ENCODE assay signal across 9 mouse cellular contexts in the genomic region with DNA sequence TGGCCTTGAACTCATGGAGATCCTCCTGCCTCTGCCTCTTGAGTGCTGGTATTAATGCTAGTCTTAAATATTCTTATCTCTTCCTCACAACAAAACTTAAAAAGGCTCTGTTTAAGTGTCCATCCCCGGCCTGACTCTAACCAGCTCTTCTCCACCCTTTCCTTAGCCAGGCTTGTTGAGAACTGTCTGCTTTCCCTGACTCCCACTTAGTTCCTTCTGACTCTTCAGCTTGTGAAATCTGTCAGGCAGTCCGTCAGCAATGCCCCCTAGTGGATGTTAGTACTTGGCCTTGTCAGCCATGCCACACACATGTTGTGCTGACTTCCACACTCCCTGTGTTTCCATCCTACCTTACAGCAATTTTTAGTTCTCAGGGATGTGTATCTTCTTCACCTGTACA. TPM values are rescaled to one million over a fixed set of nuclear protein-coding genes. Genes with fewer than 3 reads are reported as not detected.
DNase-seq lines count a peak whose midpoint lies in the region; ATAC-seq and TF ChIP-seq lines count a peak whose summit lies in the region.
"Had no signal": no experiment of that assay in that cellular context is flagged by ENCODE, and none has a peak within 500 bp of the region (broad histone marks: within the 10 kb centered on the region; RNA-seq: fewer than 3 reads in every experiment).

No protein-coding gene starts in this region.

- TF ChIP-seq CTCF in thymus, adult 2 months (IDR thresholded peaks at IDR 0.05; ENCODE audit: borderline replicate concordance, control insufficient read depth, extremely low read depth, insufficient read depth, low read length, poor library complexity), result no peak
- peak; percentile 59; the same call in 1 of the 2 replicates for TF ChIP-seq CTCF in embryonic fibroblast, embryonic 13.5 days (IDR thresholded peaks at IDR 0.05; ENCODE audit: borderline replicate concordance, insufficient read depth, low read length)
- peak; percentile 84 for TF ChIP-seq CTCF in stomach, postnatal 0 days (IDR thresholded peaks at IDR 0.05; ENCODE audit: low read depth)

- no peaks in the 10 kb centered on the region for H3K4me1 ChIP-seq in forebrain, embryonic 14.5 days (ENCODE audit: control insufficient read depth, insufficient read depth, low read length)
- no peaks in the 10 kb centered on the region; the same call in 1 of the 2 replicates for H3K4me1 ChIP-seq in forebrain, embryonic 16.5 days (replicated peaks; ENCODE audit: control insufficient read depth, insufficient read depth, low read length)
- no peaks in the 10 kb centered on the region for H3K4me1 ChIP-seq in thymus, adult 2 months (replicated peaks; ENCODE audit: control insufficient read depth, insufficient read depth, low read length)
- H3K4me1 ChIP-seq in embryonic fibroblast, embryonic 13.5 days (ENCODE audit: control insufficient read depth, insufficient read depth, low read length), result peaks cover 3% of the 10 kb centered on the region
- H3K4me1 ChIP-seq in liver, embryonic 11.5 days (replicated peaks; ENCODE audit: control insufficient read depth, insufficient read depth, low read length), result peaks cover 23% of the 10 kb centered on the region
- H3K4me1 ChIP-seq in stomach, postnatal 0 days (replicated peaks; ENCODE audit: control insufficient read depth, insufficient read depth), result no peaks in the 10 kb centered on the region
- 0 out of 2 replicates have a peak, but pooled peaks cover 7% of the 10 kb centered on the region for H3K4me1 ChIP-seq in forebrain, embryonic 13.5 days
- H3K4me1 ChIP-seq: hindbrain, embryonic 15.5 days had no signal

- no peak overlapping the region for H3K4me3 ChIP-seq in forebrain, embryonic 14.5 days (ENCODE audit: low read depth, low read length)
- no peak overlapping the region for H3K4me3 ChIP-seq in forebrain, embryonic 16.5 days (replicated peaks; ENCODE audit: low read length)
- no peak overlapping the region for H3K4me3 ChIP-seq in thymus, adult 2 months (ENCODE audit: control insufficient read depth, insufficient read depth, low read length)
- no peak overlapping the region for H3K4me3 ChIP-seq in embryonic fibroblast, embryonic 13.5 days (ENCODE audit: insufficient read depth, low read length)
- H3K4me3 ChIP-seq in liver, embryonic 11.5 days (ENCODE audit: low read depth, low read length), result no peak overlapping the region
- no peak overlapping the region for H3K4me3 ChIP-seq in stomach, postnatal 0 days (ENCODE audit: low read depth, low read length)
- no peak overlapping the region for H3K4me3 ChIP-seq in forebrain, embryonic 13.5 days
- H3K4me3 ChIP-seq: hindbrain, embryonic 15.5 days had no signal

- H3K4me2 ChIP-seq in forebrain, embryonic 14.5 days (ENCODE audit: low read length), result no peak overlapping the region
- no peak overlapping the region for H3K4me2 ChIP-seq in forebrain, embryonic 16.5 days (ENCODE audit: low read length)
- no peak overlapping the region; the same call in 1 of the 2 replicates for H3K4me2 ChIP-seq in liver, embryonic 11.5 days
- H3K4me2 ChIP-seq in stomach, postnatal 0 days (replicated peaks; ENCODE audit: low read depth), result no peak overlapping the region
- no peak overlapping the region for H3K4me2 ChIP-seq in forebrain, embryonic 13.5 days
- H3K4me2 ChIP-seq: hindbrain, embryonic 15.5 days had no signal

- no peak overlapping the region for H3K27ac ChIP-seq in forebrain, embryonic 14.5 days (ENCODE audit: low read depth, low read length)
- H3K27ac ChIP-seq in forebrain, embryonic 16.5 days (ENCODE audit: low read length), result no peak overlapping the region
- H3K27ac ChIP-seq in thymus, adult 2 months (ENCODE audit: control insufficient read depth, insufficient read depth, low read length), result no peak overlapping the region
- H3K27ac ChIP-seq in embryonic fibroblast, embryonic 13.5 days (ENCODE audit: insufficient read depth, low read length), result no peak overlapping the region
- peak overlapping the region; percentile 82 for H3K27ac ChIP-seq in liver, embryonic 11.5 days (ENCODE audit: low read depth, low read length)
- H3K27ac ChIP-seq in stomach, postnatal 0 days (replicated peaks), result no peak overlapping the region
- no peak overlapping the region for H3K27ac ChIP-seq in forebrain, embryonic 13.5 days
- H3K27ac ChIP-seq: hindbrain, embryonic 15.5 days had no signal

- 0 out of 2 replicates have a peak, but pooled peaks cover 1% of the 10 kb centered on the region for H3K36me3 ChIP-seq in forebrain, embryonic 14.5 days (ENCODE audit: control insufficient read depth, insufficient read depth, low read length)
- H3K36me3 ChIP-seq in forebrain, embryonic 16.5 days (ENCODE audit: control insufficient read depth, insufficient read depth), result no peaks in the 10 kb centered on the region
- H3K36me3 ChIP-seq in thymus, adult 2 months (ENCODE audit: control insufficient read depth, insufficient read depth, low read length), result peaks cover 13% of the 10 kb centered on the region
- peaks cover 6% of the 10 kb centered on the region; the same call in 1 of the 2 replicates for H3K36me3 ChIP-seq in liver, embryonic 11.5 days (ENCODE audit: control insufficient read depth, insufficient read depth, low read length)
- H3K36me3 ChIP-seq in stomach, postnatal 0 days (ENCODE audit: control insufficient read depth, insufficient read depth, low read length), result 0 out of 2 replicates have a peak, but pooled peaks cover 3% of the 10 kb centered on the region
- H3K36me3 ChIP-seq in forebrain, embryonic 13.5 days (ENCODE audit: poor library complexity, severe bottlenecking), result no peaks in the 10 kb centered on the region
- H3K36me3 ChIP-seq: hindbrain, embryonic 15.5 days had no signal

- ATAC-seq in forebrain, embryonic 14.5 days, result no peak
- no peak for ATAC-seq in forebrain, embryonic 16.5 days
- ATAC-seq in liver, embryonic 11.5 days (replicated peaks; ENCODE audit: low FRiP score), result no peak
- no peak for ATAC-seq in stomach, postnatal 0 days (ENCODE audit: low FRiP score, low TSS enrichment)
- no peak for ATAC-seq in forebrain, embryonic 13.5 days

- TF ChIP-seq EP300 in stomach, postnatal 0 days (optimal IDR thresholded peaks at IDR 0.05), result no peak

- H3K9me3 ChIP-seq in forebrain, embryonic 14.5 days (replicated peaks; ENCODE audit: control insufficient read depth, low read length), result no peaks in the 10 kb centered on the region
- no peaks in the 10 kb centered on the region for H3K9me3 ChIP-seq in forebrain, embryonic 16.5 days (ENCODE audit: control insufficient read depth, low read length)
- H3K9me3 ChIP-seq in liver, embryonic 11.5 days (ENCODE audit: control insufficient read depth, low read length), result no peaks in the 10 kb centered on the region
- no peaks in the 10 kb centered on the region for H3K9me3 ChIP-seq in stomach, postnatal 0 days (ENCODE audit: control insufficient read depth, low read length)
- H3K9me3 ChIP-seq in forebrain, embryonic 13.5 days (replicated peaks), result no peaks in the 10 kb centered on the region
- H3K9me3 ChIP-seq: hindbrain, embryonic 15.5 days had no signal

- H3K27me3 ChIP-seq in forebrain, embryonic 14.5 days (replicated peaks; ENCODE audit: control insufficient read depth, insufficient read depth, low read length), result no peaks in the 10 kb centered on the region
- H3K27me3 ChIP-seq in forebrain, embryonic 16.5 days (replicated peaks; ENCODE audit: control insufficient read depth, insufficient read depth, low read length), result no peaks in the 10 kb centered on the region
- H3K27me3 ChIP-seq in thymus, adult 2 months (ENCODE audit: control insufficient read depth, insufficient read depth, low read length), result no peaks in the 10 kb centered on the region
- H3K27me3 ChIP-seq in liver, embryonic 11.5 days (replicated peaks; ENCODE audit: control insufficient read depth, insufficient read depth, low read length), result no peaks in the 10 kb centered on the region
- H3K27me3 ChIP-seq in stomach, postnatal 0 days (ENCODE audit: control insufficient read depth, insufficient read depth, low read length), result no peaks in the 10 kb centered on the region
- no peaks in the 10 kb centered on the region for H3K27me3 ChIP-seq in forebrain, embryonic 13.5 days
- H3K27me3 ChIP-seq: hindbrain, embryonic 15.5 days had no signal

- H3K9ac ChIP-seq in forebrain, embryonic 14.5 days (ENCODE audit: low read length), result no peak overlapping the region
- H3K9ac ChIP-seq in forebrain, embryonic 16.5 days (replicated peaks; ENCODE audit: low read depth, low read length), result no peak overlapping the region
- no peak overlapping the region; the same call in 1 of the 2 replicates for H3K9ac ChIP-seq in liver, embryonic 11.5 days (ENCODE audit: low read depth, low read length)
- H3K9ac ChIP-seq in stomach, postnatal 0 days (ENCODE audit: low read length), result no peak overlapping the region
- no peak overlapping the region for H3K9ac ChIP-seq in forebrain, embryonic 13.5 days
- H3K9ac ChIP-seq: hindbrain, embryonic 15.5 days had no signal

- peak; percentile 41 for DNase-seq in forebrain, embryonic 14.5 days (ENCODE audit: low spot score)
- peak; percentile 33 for DNase-seq in thymus, adult 2 months
- no peak for DNase-seq in thymus, adult 18-20 months
- DNase-seq in liver, embryonic 11.5 days (ENCODE audit: low spot score), result peak; percentile 43
- peak; percentile 45 for DNase-seq in stomach, postnatal 0 days (ENCODE audit: low spot score)

- 62% methylated on average over 2 of the region's 2 CpGs for WGBS in forebrain, embryonic 14.5 days
- 56% methylated on average over 2 of the region's 2 CpGs for WGBS in forebrain, embryonic 16.5 days
- 68% methylated on average over 2 of the region's 2 CpGs for WGBS in thymus, adult 2 months
- 31% methylated on average over 2 of the region's 2 CpGs for WGBS in liver, embryonic 11.5 days
- 47% methylated on average over 2 of the region's 2 CpGs for WGBS in stomach, postnatal 0 days
- WGBS in forebrain, embryonic 13.5 days, result 52% methylated on average over 2 of the region's 2 CpGs

- TF ChIP-seq POLR2A in thymus, adult 2 months (IDR thresholded peaks at IDR 0.05; ENCODE audit: control insufficient read depth, extremely low read depth, insufficient read depth, low read length, poor library complexity), result no peak
- TF ChIP-seq POLR2A in embryonic fibroblast, embryonic 13.5 days (IDR thresholded peaks at IDR 0.05; ENCODE audit: low read depth, low read length), result no peak

RNA-seq across cellular contexts. Expression of a gene that starts 35.1 kb away (rescaled TPM):
- polyA plus RNA-seq in forebrain, embryonic 14.5 days (2014; fragmentation: Nextera tagmentation; extraction: Ambion mirVana), result 8.3 and 10.5 TPM in 2 replicates
- polyA plus RNA-seq in forebrain, embryonic 16.5 days (2015; fragmentation: Nextera tagmentation; extraction: Ambion mirVana), result 8.2 and 8.6 TPM in 2 replicates
- 14.1 and 14.5 TPM in 2 replicates for polyA plus RNA-seq in thymus, adult 2 months (2012; rRNA removed)
- 23.4 and 27.3 TPM in 2 replicates for polyA plus RNA-seq in embryonic fibroblast, embryonic 13.5 days (2011; ENCODE audit: insufficient read length, low read depth, missing spikeins)
- polyA plus RNA-seq in liver, embryonic 11.5 days (2014; fragmentation: Nextera tagmentation; extraction: Ambion mirVana), result 13.5 and 14.7 TPM in 2 replicates
- 3.8 and 4.5 TPM in 2 replicates for polyA plus RNA-seq in stomach, postnatal 0 days (2015; fragmentation: Nextera tagmentation; extraction: Ambion mirVana)
- 7.7 and 8.1 TPM in 2 replicates for polyA plus RNA-seq in forebrain, embryonic 13.5 days (2015; fragmentation: Nextera tagmentation; extraction: Ambion mirVana)

RNA-seq across cellular contexts. Expression of a gene that starts 43.2 kb away (rescaled TPM):
- polyA plus RNA-seq in forebrain, embryonic 14.5 days (2014; fragmentation: Nextera tagmentation; extraction: Ambion mirVana), result 0.24 TPM in 1 of 2 replicates, not detected in the other
- not detected in 2 replicates for polyA plus RNA-seq in forebrain, embryonic 16.5 days (2015; fragmentation: Nextera tagmentation; extraction: Ambion mirVana)
- polyA plus RNA-seq in thymus, adult 2 months (2012; rRNA removed), result 0.46 and 1.3 TPM in 2 replicates
- polyA plus RNA-seq in embryonic fibroblast, embryonic 13.5 days (2011; ENCODE audit: insufficient read length, low read depth, missing spikeins), result not detected in 2 replicates
- polyA plus RNA-seq in liver, embryonic 11.5 days (2014; fragmentation: Nextera tagmentation; extraction: Ambion mirVana), result 2.6 and 4.2 TPM in 2 replicates
- polyA plus RNA-seq in stomach, postnatal 0 days (2015; fragmentation: Nextera tagmentation; extraction: Ambion mirVana), result 2.8 and 3.6 TPM in 2 replicates
- polyA plus RNA-seq in forebrain, embryonic 13.5 days (2015; fragmentation: Nextera tagmentation; extraction: Ambion mirVana), result not detected in 2 replicates

Comparison
In these comparisons a context has a peak if more than half of its experiments do, and no peak if none do; other contexts are left out.
1. DNase-seq: peak in forebrain, embryonic 14.5 days (single experiment), thymus, adult 2 months (single experiment), liver, embryonic 11.5 days (single experiment) and stomach, postnatal 0 days (single experiment); none in thymus, adult 18-20 months (0 of 2).